Mouse (Mus musculus): ENCODE measurements at regions not wholly inside any gene's neighbourhood (a gene's known extent, or its start where the extent isn't known, plus 50 kb on each side); places are given as distances from the start of the nearest gene placed in this dataset.

- TF ChIP-seq CTCF (IDR thresholded peaks at IDR 0.05; ENCODE audit: low read depth): peak; percentile 77
- no peak for TF ChIP-seq EP300 (IDR thresholded peaks at IDR 0.05; ENCODE audit: low read depth)
Observed at GRCm38 (mm10) chr9:8208855-8209254, 74.8 kb upstream of the Cep126 start.
